ENCODE assay signal across 24 mouse cellular contexts in genomic region chr5:4861592-4861991, GRCm38 (mm10).
DNase-seq lines count a peak whose midpoint lies in the region; ATAC-seq and TF ChIP-seq lines count a peak whose summit lies in the region.
"Had no signal": no experiment of that assay in that cellular context is flagged by ENCODE, and none has a peak within 500 bp of the region (broad histone marks: within the 10 kb centered on the region; RNA-seq: fewer than 3 reads in every experiment).

No protein-coding gene starts in this region.

- H3K9me3 ChIP-seq in hindbrain, embryonic 14.5 days (ENCODE audit: control insufficient read depth, low read length): no peaks in the 10 kb centered on the region
- H3K9me3 ChIP-seq in hindbrain, embryonic 12.5 days (replicated peaks): no peaks in the 10 kb centered on the region
- no peaks in the 10 kb centered on the region for H3K9me3 ChIP-seq in lung, embryonic 14.5 days (ENCODE audit: low read depth, low read length)
- H3K9me3 ChIP-seq in forebrain, embryonic 13.5 days (replicated peaks): no peaks in the 10 kb centered on the region
- no peaks in the 10 kb centered on the region for H3K9me3 ChIP-seq in midbrain, embryonic 14.5 days (ENCODE audit: control insufficient read depth, low read length)
- H3K9me3 ChIP-seq in heart, embryonic 12.5 days (replicated peaks): no peaks in the 10 kb centered on the region
- H3K9me3 ChIP-seq: embryonic facial prominence, embryonic 15.5 days; heart, embryonic 15.5 days; limb, embryonic 13.5 days had no signal

- peak overlapping the region; percentile 16; the same call in 1 of the 2 replicates for H3K27ac ChIP-seq in hindbrain, embryonic 14.5 days
- no peak overlapping the region for H3K27ac ChIP-seq in hindbrain, embryonic 12.5 days
- H3K27ac ChIP-seq in lung, embryonic 14.5 days (ENCODE audit: low read depth): peak overlapping the region; percentile 42; the same call in 1 of the 2 replicates
- peak overlapping the region; percentile 78 for H3K27ac ChIP-seq in forebrain, embryonic 13.5 days
- peak overlapping the region; percentile 33 for H3K27ac ChIP-seq in midbrain, embryonic 14.5 days (replicated peaks; ENCODE audit: low read depth, low read length)
- H3K27ac ChIP-seq in heart, embryonic 12.5 days (ENCODE audit: poor library complexity, severe bottlenecking): no peak overlapping the region
- H3K27ac ChIP-seq: embryonic facial prominence, embryonic 15.5 days; heart, adult 2 months; heart, embryonic 15.5 days; limb, embryonic 13.5 days; liver, embryonic 14.5 days; stomach, postnatal 0 days had no signal

- no peak for DNase-seq in hindbrain, embryonic 14.5 days (ENCODE audit: low spot score)
- DNase-seq in lung, embryonic 14.5 days: peak; percentile 46
- DNase-seq in lung, postnatal 14 days: no peak
- DNase-seq in midbrain, embryonic 14.5 days: peak; percentile 45
- DNase-seq in embryo, embryonic 10.5 days (ENCODE audit: low spot score): no peak
- DNase-seq: adrenal gland, postnatal 14 days; cerebellum, adult 9-10 months; gastrocnemius, postnatal 14 days; heart, adult 2 months; heart, postnatal 36 days; kidney, adult 2 months; kidney, postnatal 14 days; layer of hippocampus, postnatal 36 days; thymus, adult 2 months had no signal

- H3K36me3 ChIP-seq in hindbrain, embryonic 14.5 days (replicated peaks; ENCODE audit: control insufficient read depth, insufficient read depth): no peaks in the 10 kb centered on the region
- no peaks in the 10 kb centered on the region for H3K36me3 ChIP-seq in hindbrain, embryonic 12.5 days
- no peaks in the 10 kb centered on the region for H3K36me3 ChIP-seq in lung, embryonic 14.5 days (ENCODE audit: insufficient read depth)
- no peaks in the 10 kb centered on the region for H3K36me3 ChIP-seq in forebrain, embryonic 13.5 days (ENCODE audit: poor library complexity, severe bottlenecking)
- no peaks in the 10 kb centered on the region for H3K36me3 ChIP-seq in midbrain, embryonic 14.5 days (ENCODE audit: control insufficient read depth, insufficient read depth, low read length)
- H3K36me3 ChIP-seq in heart, embryonic 12.5 days: no peaks in the 10 kb centered on the region
- H3K36me3 ChIP-seq: embryonic facial prominence, embryonic 15.5 days; heart, embryonic 15.5 days; limb, embryonic 13.5 days had no signal

- WGBS in hindbrain, embryonic 14.5 days: 78% methylated on average over 9 of the region's 9 CpGs
- 92% methylated on average over 9 of the region's 9 CpGs for WGBS in hindbrain, embryonic 12.5 days
- WGBS in lung, embryonic 14.5 days: 53% methylated on average over 9 of the region's 9 CpGs
- 66% methylated on average over 9 of the region's 9 CpGs for WGBS in forebrain, embryonic 13.5 days
- 62% methylated on average over 9 of the region's 9 CpGs for WGBS in midbrain, embryonic 14.5 days
- WGBS in heart, embryonic 12.5 days: 90% methylated on average over 9 of the region's 9 CpGs

- no peak for TF ChIP-seq CTCF in lung, embryonic 14.5 days (IDR thresholded peaks at IDR 0.05; ENCODE audit: low read depth)

- no peak for ATAC-seq in hindbrain, embryonic 14.5 days (ENCODE audit: low FRiP score)
- ATAC-seq in hindbrain, embryonic 12.5 days (ENCODE audit: low FRiP score): no peak
- ATAC-seq in lung, embryonic 14.5 days (ENCODE audit: insufficient read depth): no peak
- ATAC-seq in forebrain, embryonic 13.5 days: peak; percentile 23
- no peak for ATAC-seq in midbrain, embryonic 14.5 days (ENCODE audit: low FRiP score, low TSS enrichment)
- ATAC-seq in heart, embryonic 12.5 days (ENCODE audit: insufficient number of reproducible peaks, low FRiP score): no peak
- ATAC-seq: CD4-positive, CD25-positive, alpha-beta regulatory T cell, adult 4 months; lung, postnatal 0 days had no signal

- H3K4me2 ChIP-seq in hindbrain, embryonic 14.5 days (replicated peaks): no peak overlapping the region
- H3K4me2 ChIP-seq in hindbrain, embryonic 12.5 days (replicated peaks): no peak overlapping the region
- no peak overlapping the region for H3K4me2 ChIP-seq in lung, embryonic 14.5 days
- no peak overlapping the region for H3K4me2 ChIP-seq in forebrain, embryonic 13.5 days
- H3K4me2 ChIP-seq in midbrain, embryonic 14.5 days (ENCODE audit: low read length): no peak overlapping the region
- H3K4me2 ChIP-seq in heart, embryonic 12.5 days: no peak overlapping the region
- H3K4me2 ChIP-seq: embryonic facial prominence, embryonic 15.5 days; heart, embryonic 15.5 days; limb, embryonic 13.5 days had no signal

- 0 out of 2 replicates have a peak, but pooled peaks cover 11% of the 10 kb centered on the region for H3K27me3 ChIP-seq in hindbrain, embryonic 14.5 days (ENCODE audit: control insufficient read depth, insufficient read depth, low read length)
- H3K27me3 ChIP-seq in hindbrain, embryonic 12.5 days: peaks cover 11% of the 10 kb centered on the region; the same call in 1 of the 2 replicates
- no peaks in the 10 kb centered on the region for H3K27me3 ChIP-seq in lung, embryonic 14.5 days (ENCODE audit: insufficient read depth, low read length)
- H3K27me3 ChIP-seq in forebrain, embryonic 13.5 days: no peaks in the 10 kb centered on the region
- no peaks in the 10 kb centered on the region for H3K27me3 ChIP-seq in midbrain, embryonic 14.5 days (ENCODE audit: control insufficient read depth, insufficient read depth, low read length)
- H3K27me3 ChIP-seq in heart, embryonic 12.5 days (replicated peaks): no peaks in the 10 kb centered on the region
- H3K27me3 ChIP-seq: embryonic facial prominence, embryonic 15.5 days; heart, embryonic 15.5 days; limb, embryonic 13.5 days had no signal

- H3K4me3 ChIP-seq in hindbrain, embryonic 14.5 days (replicated peaks; ENCODE audit: low read length): no peak overlapping the region
- no peak overlapping the region for H3K4me3 ChIP-seq in hindbrain, embryonic 12.5 days
- no peak overlapping the region for H3K4me3 ChIP-seq in lung, embryonic 14.5 days (ENCODE audit: low read depth, low read length)
- no peak overlapping the region for H3K4me3 ChIP-seq in forebrain, embryonic 13.5 days
- no peak overlapping the region for H3K4me3 ChIP-seq in midbrain, embryonic 14.5 days (replicated peaks; ENCODE audit: low read depth, low read length)
- H3K4me3 ChIP-seq in heart, embryonic 12.5 days: no peak overlapping the region
- H3K4me3 ChIP-seq: embryonic facial prominence, embryonic 15.5 days; heart, adult 2 months; heart, embryonic 15.5 days; limb, embryonic 13.5 days had no signal

- peaks cover 8% of the 10 kb centered on the region; the same call in 1 of the 2 replicates for H3K4me1 ChIP-seq in hindbrain, embryonic 14.5 days (replicated peaks; ENCODE audit: control insufficient read depth, insufficient read depth, low read length)
- H3K4me1 ChIP-seq in hindbrain, embryonic 12.5 days: peaks cover 11% of the 10 kb centered on the region
- H3K4me1 ChIP-seq in lung, embryonic 14.5 days (ENCODE audit: insufficient read depth): peaks cover 6% of the 10 kb centered on the region; the same call in 1 of the 2 replicates
- peaks cover 53% of the 10 kb centered on the region for H3K4me1 ChIP-seq in forebrain, embryonic 13.5 days
- peaks cover 28% of the 10 kb centered on the region for H3K4me1 ChIP-seq in midbrain, embryonic 14.5 days (ENCODE audit: control insufficient read depth, insufficient read depth, low read length)
- peaks cover 10% of the 10 kb centered on the region for H3K4me1 ChIP-seq in heart, embryonic 12.5 days (replicated peaks)

- no peak overlapping the region for H3K9ac ChIP-seq in hindbrain, embryonic 14.5 days
- no peak overlapping the region for H3K9ac ChIP-seq in hindbrain, embryonic 12.5 days
- no peak overlapping the region for H3K9ac ChIP-seq in lung, embryonic 14.5 days
- no peak overlapping the region for H3K9ac ChIP-seq in forebrain, embryonic 13.5 days
- no peak overlapping the region for H3K9ac ChIP-seq in midbrain, embryonic 14.5 days (replicated peaks; ENCODE audit: low read length)
- H3K9ac ChIP-seq in heart, embryonic 12.5 days: no peak overlapping the region
- H3K9ac ChIP-seq: embryonic facial prominence, embryonic 15.5 days; heart, embryonic 15.5 days; limb, embryonic 13.5 days; liver, embryonic 14.5 days had no signal

Comparison
In these comparisons a context has a peak if more than half of its experiments do, and no peak if none do; other contexts are left out.
1. DNase-seq: peak in lung, embryonic 14.5 days (single experiment) and midbrain, embryonic 14.5 days (single experiment); none in hindbrain, embryonic 14.5 days (single experiment), lung, postnatal 14 days (single experiment) and embryo, embryonic 10.5 days (single experiment).
2. H3K27ac ChIP-seq: peak in hindbrain, embryonic 14.5 days (single experiment), lung, embryonic 14.5 days (single experiment), forebrain, embryonic 13.5 days (single experiment) and midbrain, embryonic 14.5 days (single experiment); none in hindbrain, embryonic 12.5 days (single experiment) and heart, embryonic 12.5 days (single experiment).